Mouse (Mus musculus) kidney, postnatal 10 days (tissue): ENCODE measurements around the gene Rhov.

Experiments
- DNase-seq: peaks from one replicate; pipeline ENCODE4 v3.0.0; 2021; ENCODE audit warnings: mixed read lengths

Gene Rhov

GRCm38 (mm10) chr2:119289014-119289416 is 17.9 kb upstream of the Rhov start:
- no peak for DNase-seq

DNA sequence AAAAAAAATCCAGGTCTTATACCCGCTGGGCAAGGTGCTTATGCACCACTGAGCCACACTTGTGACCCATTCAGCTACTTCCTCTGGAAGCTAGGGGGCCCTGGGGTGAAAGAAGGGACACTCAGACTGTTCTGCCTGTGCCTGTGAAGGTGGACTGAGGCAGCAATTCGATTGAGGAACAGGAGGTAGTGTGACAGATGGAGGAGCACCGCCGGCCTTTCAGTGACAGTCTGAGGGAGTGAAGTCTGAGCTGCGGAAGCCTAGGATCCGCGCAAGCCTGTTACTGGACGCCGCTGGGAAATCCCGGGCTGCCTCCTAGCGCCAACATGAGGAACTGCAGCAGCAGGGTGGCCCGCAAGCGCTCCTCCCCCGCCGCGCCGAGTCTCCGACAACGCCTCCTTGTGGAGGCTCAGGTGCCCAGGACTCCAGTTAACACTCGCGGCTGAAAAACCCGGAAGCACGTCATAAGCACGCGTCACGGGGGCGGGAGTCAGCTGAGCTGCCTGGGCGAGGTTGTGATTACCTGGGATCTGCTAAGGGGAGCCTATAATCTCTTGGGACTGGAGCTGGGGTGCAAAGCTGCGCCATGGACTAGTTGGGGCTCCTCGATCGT is 17.3 kb upstream of the Rhov start, which contains the start of gene Vps18:
TSS of gene Vps18 (plus strand) at position 471 of the 613 bp plus-strand sequence.
- DNase-seq: peak; percentile 99

GRCm38 (mm10) chr2:119287372-119287771 is 16.3 kb upstream of the Rhov start:
- no peak for DNase-seq

GRCm38 (mm10) chr2:119281899-119282565 is 11.0 kb upstream of the Rhov start:
- DNase-seq: peak; percentile 33

DNA sequence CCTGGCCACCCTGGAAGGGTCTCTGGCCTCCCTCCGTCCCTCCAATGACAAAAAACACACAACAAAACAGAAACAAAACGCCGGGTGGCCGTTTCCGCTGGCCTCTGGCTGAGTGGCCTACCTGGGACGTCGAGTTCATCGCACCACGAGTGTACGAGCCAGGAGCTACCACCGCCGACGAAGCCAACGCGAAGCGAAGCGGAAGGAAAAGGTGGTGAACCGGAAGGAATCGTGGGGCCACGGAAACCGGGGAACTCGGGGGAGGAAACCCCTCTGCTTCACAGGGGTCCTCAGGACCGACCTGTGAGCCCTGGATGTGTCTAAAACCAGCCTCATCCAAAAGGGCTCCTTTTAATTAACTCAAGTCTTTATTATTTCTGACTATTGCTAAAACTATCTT is 6.7 kb upstream of the Rhov start:
- DNase-seq: no peak

DNA sequence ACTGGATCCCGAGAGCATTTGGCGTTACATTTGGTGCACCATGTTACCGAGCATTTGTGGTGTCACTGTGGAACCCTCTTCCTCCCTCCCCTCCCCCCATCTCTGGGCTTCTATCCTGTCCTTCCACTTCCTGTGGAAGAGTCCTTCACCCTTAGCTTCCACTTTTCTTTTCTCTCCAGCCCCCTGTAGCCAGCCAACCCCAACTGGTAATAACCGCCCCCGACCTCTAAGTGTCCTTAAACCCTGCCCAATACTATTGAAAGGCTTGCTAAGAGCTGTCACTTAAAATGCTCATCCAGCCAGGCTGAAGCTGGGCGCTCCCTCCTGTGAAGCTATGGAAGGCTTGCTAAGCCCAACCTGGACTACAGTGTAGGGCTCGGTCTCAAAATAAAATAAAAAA is 5.9 kb upstream of the Rhov start:
- no peak for DNase-seq

DNA sequence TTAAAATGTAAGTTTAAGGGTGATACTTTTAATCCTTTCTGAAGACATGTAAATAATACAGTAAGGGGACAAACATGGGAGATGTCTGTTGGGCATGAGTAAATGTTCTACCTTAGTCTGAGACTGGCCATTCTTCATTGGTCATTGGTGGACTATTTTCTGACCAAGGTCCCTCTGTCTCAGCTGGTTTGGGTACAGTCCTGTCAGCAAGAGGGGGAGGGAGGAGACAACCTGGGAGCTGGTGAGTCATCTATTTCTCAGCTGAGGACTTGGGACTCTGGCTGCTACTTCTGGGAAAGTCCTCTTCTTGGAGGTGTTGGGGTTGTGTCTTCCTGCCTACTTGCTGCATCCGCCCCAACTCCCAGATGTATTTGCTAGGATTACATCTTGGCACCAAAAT is 3.1 kb upstream of the Rhov start:
- DNase-seq: no peak

DNA sequence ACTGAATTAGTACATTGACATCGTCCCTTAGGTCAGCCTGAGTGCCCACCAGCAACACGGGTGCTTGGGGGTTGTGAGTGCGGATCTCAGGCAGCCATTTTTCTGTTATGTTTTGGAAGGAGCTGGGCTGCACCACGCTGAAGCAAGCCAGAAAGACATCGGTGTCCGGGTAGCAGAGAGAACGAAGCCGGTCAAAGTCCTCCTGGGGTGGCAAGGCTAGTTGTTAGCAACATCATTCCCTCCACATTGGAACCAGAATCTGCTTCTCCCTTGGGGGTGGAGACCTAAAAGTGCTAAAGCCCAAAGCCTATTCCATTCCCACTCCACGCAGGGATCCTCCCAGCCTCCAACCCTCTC is 808 bp downstream of the Rhov start:
- DNase-seq: no peak

- DNase-seq: no peak
Observed at GRCm38 (mm10) chr2:119263813-119264212, 7.3 kb downstream of the Rhov start.

DNA sequence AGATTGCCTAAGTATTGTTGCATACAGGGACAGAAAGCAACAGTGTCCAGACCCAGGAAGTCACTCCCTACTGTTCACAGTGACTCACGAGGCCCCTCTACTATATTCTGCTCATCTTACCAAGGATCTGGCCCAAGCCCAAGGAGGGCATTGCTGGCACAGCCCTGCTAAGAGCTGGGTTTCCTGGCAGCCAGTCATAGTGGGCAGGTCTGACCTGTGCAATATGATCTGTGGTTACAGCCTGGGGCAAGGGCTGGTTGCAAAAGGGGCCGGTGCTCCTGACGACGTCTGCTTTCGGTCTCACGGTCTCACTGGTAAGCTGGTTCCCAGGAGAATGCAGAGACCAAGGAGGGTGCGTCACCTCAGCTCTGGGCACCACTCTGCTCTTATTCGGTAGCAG is 8.1 kb downstream of the Rhov start:
- DNase-seq: peak; percentile 81

- no peak for DNase-seq
Observed at GRCm38 (mm10) chr2:119261326-119261725, 9.7 kb downstream of the Rhov start.

DNA sequence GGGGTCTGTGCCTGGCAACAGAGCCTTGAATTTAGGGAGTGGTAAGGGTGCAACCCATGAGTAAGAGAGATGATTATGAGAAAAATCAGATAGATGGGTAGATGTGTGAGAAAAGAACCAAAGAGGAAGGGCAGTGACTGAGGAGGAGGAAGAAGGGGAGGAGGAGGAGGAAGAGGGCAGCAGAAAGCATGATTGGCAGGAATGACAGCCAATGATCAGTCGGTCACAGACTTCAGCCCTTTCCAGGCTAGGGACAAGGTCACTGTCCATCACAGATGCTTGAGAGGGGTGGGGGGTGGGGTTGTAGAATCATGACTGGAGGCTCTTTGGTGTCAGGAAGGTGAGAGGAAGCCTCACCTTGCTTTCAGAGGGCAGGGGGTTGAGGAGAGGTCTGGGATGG is 10.6 kb downstream of the Rhov start:
- no peak for DNase-seq

DNA sequence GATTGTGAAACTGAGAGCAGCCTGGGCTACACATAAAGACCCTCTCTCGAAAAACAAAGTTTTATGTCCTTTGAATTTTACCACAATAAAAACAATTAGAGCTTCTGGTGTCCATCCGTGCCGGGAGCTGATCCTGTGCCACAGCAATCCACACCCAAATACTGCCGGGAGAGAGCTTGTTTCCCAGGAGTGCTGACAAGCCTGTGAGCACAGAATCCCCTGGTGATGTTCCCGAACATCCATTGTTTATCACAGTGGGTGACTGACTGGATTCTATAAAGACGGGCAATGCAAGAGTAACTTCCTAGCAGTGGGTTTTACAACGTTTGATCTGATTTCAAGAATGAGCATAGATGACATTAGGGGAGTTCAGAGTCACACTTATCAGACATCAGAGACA is 16.1 kb downstream of the Rhov start:
- no peak for DNase-seq

DNA sequence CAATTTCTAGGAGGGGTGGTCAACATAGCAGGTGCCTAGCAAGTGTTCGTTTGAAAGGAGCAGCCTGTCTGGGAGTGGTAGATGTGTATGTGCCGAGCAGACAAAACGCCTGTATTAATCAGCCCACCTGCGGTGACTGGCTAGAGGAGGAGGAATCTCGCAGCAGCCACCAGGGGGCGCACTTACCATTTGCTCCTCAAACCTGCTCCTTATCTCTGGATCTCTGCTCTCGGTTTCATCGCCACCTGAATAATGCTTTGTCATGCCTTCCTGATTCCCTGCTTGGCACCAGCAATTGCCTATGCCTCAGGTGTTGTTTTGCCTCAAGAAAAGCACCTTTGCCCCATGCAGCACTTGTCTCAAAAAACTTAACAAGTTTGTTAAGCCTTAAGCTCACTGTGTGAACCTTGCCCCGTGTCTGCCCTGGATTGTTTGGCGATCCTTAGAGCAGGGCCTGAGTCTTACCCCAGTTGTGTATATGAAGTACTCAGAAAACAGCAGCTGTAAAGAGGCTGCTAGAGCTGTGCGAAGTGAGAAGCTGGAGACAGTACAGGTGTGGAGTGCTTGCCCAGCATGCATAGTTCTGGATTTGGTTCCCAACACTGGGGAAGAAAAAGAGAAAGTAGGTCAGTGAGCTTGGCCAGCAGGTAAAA is 20.1 kb downstream of the Rhov start:
- DNase-seq: peak; percentile 93

GRCm38 (mm10) chr2:119250377-119250776 is 20.7 kb downstream of the Rhov start:
- DNase-seq: no peak

GRCm38 (mm10) chr2:119249592-119250061 is 21.4 kb downstream of the Rhov start:
- peak; percentile 38 for DNase-seq

DNA sequence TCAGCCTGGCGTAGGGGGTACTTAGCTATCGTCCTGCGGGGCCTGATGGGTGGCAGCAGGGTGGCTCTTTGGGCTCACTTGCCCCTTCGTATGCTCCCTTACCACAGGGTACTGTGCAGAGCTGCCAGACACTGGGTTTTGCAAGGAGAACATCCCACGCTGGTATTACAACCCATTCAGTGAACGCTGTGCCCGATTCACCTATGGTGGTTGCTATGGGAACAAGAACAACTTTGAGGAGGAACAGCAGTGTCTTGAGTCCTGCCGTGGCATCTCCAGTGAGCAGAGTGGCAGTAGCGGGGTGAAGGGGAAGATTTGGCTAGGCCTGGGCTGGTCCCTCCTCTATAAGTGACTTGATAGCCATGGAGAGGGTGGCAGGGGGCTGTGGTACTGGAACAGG is 23.2 kb downstream of the Rhov start:
- DNase-seq: no peak

- no peak for DNase-seq
Observed at GRCm38 (mm10) chr2:119245246-119245645, 25.8 kb downstream of the Rhov start.

- DNase-seq: peak; percentile 59
Observed at GRCm38 (mm10) chr2:119242548-119242947, 28.5 kb downstream of the Rhov start.

DNA sequence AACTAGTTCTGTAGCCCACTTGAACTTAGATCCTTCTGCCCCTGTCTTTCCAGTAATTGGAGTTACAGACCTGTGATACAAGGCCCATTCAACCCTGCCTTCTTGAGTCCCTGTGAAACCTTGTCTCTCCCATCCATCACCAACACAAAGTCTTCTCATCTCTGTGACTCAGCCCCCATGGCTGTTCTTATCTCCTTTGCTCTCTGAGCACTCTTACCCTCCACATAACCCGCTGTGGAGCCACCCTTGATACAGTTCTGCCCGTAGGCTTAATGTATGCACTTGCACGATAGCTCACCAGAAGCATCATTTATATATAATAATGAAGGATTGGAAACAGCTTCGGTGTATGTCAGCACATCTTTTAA is 30.3 kb downstream of the Rhov start:
- DNase-seq: no peak

DNA sequence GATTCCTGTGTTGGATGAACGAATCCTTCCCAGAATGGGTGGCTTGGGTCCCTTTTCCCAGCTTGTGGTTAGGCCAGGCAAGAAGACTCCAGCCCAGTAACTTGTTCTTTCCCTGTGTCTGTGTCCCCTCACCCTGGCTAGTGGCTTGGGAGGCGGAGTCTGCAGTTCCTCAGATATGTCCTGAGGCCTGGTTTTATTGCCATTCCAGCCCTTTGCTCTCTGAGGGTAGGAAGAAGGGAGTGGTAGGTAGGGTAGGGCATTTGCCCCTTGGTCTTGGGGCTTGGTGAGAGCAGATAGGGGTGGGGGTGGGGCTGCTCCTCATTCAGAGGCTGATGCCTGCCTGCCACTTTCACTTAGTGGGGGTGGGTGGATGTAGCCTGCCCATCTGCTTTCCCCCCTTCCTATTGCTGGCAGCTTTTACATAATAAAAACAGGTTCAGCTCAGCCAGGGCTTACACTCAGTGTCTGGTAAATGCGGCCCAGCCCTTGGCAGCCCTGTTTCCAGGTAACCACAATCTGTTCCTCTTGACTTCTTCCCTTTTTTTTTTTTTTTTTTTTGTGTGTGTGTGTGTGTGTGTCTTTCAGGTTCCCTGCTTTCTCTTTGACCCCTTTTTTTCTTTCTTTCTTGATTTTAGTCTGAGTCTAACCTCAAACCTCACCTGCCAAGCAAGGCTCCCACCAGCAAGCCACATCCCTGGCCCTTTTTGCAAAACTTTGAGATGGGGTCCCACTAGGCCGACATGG is 30.8 kb downstream of the Rhov start:
- DNase-seq: no peak

- DNase-seq: no peak
Observed at GRCm38 (mm10) chr2:119238671-119239070, 32.4 kb downstream of the Rhov start.

DNA sequence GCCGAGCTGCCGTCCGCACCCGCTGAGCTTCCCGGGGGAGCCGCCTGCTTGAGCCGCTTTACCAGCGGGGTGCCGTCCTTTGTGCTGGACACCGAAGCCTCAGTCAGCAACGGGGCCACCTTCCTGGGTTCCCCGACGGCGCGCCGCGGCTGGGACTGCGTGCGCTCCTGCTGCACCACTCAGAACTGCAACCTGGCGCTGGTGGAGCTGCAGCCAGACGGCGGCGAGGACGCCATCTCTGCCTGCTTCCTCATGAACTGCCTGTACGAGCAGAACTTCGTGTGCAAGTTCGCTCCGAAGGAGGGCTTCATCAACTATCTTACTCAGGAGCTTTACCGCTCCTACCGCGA is 33.2 kb downstream of the Rhov start:
- DNase-seq: no peak
